Mouse (Mus musculus): Measurements from ENCODE around the gene F10. TPM values are rescaled to one million over a fixed set of nuclear protein-coding genes. Genes with fewer than 3 reads are reported as not detected.

Gene F10
- polyA plus RNA-seq, 1 experiment from 2014 or later, result 1.1 TPM

GRCm38 (mm10) chr8:12996831-12997275 is 40.3 kb upstream of the F10 start:
- Histone ChIP-seq H3K9me3 (ENCODE audit: control insufficient read depth, low read length) (no peaks in the 10 kb centered on the region), H3K9ac (ENCODE audit: low read length) (no peak overlapping the region), H3K36me3 (ENCODE audit: control insufficient read depth, insufficient read depth, low read length) (no peaks in the 10 kb centered on the region; the same call in 1 of the 2 replicates), H3K4me3 (ENCODE audit: low read depth, low read length) (no peak overlapping the region), H3K27me3 (ENCODE audit: control insufficient read depth, insufficient read depth, low read length) (no peaks in the 10 kb centered on the region), H3K4me1 (replicated peaks; ENCODE audit: control insufficient read depth, insufficient read depth) (no peaks in the 10 kb centered on the region), H3K27ac (replicated peaks) (peak overlapping the region; percentile 50), H3K4me2 (replicated peaks; ENCODE audit: low read depth) (no peak overlapping the region)
- 38% methylated on average over 8 of the region's 8 CpGs for whole genome bisulfite sequencing
- no peak for TF ChIP-seq CTCF (IDR thresholded peaks at IDR 0.05; ENCODE audit: low read depth)
- TF ChIP-seq EP300 (optimal IDR thresholded peaks at IDR 0.05), result no peak
- peak; percentile 49; the same call in 1 of the 2 replicates for ATAC-seq (ENCODE audit: low FRiP score, low TSS enrichment)
- DNase-seq (ENCODE audit: low spot score), result no peak

GRCm38 (mm10) chr8:12998331-12998730 is 38.8 kb upstream of the F10 start:
- Histone ChIP-seq H3K27ac (replicated peaks) (no peak overlapping the region), H3K36me3 (ENCODE audit: control insufficient read depth, insufficient read depth, low read length) (no peaks in the 10 kb centered on the region; the same call in 1 of the 2 replicates), H3K4me1 (replicated peaks; ENCODE audit: control insufficient read depth, insufficient read depth) (no peaks in the 10 kb centered on the region), H3K4me3 (ENCODE audit: low read depth, low read length) (no peak overlapping the region), H3K4me2 (replicated peaks; ENCODE audit: low read depth) (no peak overlapping the region), H3K9ac (ENCODE audit: low read length) (no peak overlapping the region), H3K9me3 (ENCODE audit: control insufficient read depth, low read length) (no peaks in the 10 kb centered on the region), H3K27me3 (ENCODE audit: control insufficient read depth, insufficient read depth, low read length) (no peaks in the 10 kb centered on the region)
- DNase-seq (ENCODE audit: low spot score), result no peak
- 62% methylated on average over 8 of the region's 8 CpGs for WGBS
- no peak for ATAC-seq (ENCODE audit: low FRiP score, low TSS enrichment)
- TF ChIP-seq CTCF (IDR thresholded peaks at IDR 0.05; ENCODE audit: low read depth), result no peak
- no peak for TF ChIP-seq EP300 (optimal IDR thresholded peaks at IDR 0.05)

- no peak overlapping the region for H3K4me2 ChIP-seq (replicated peaks; ENCODE audit: low read depth)
- no peak overlapping the region for H3K9ac ChIP-seq (ENCODE audit: low read length)
- no peaks in the 10 kb centered on the region for H3K9me3 ChIP-seq (ENCODE audit: control insufficient read depth, low read length)
- H3K4me1 ChIP-seq (replicated peaks; ENCODE audit: control insufficient read depth, insufficient read depth), result no peaks in the 10 kb centered on the region
- WGBS, result 76% methylated on average over 9 of the region's 9 CpGs
- no peak overlapping the region for H3K27ac ChIP-seq (replicated peaks)
- DNase-seq (ENCODE audit: low spot score), result no peak
- no peak overlapping the region for H3K4me3 ChIP-seq (ENCODE audit: low read depth, low read length)
- H3K36me3 ChIP-seq (ENCODE audit: control insufficient read depth, insufficient read depth, low read length), result no peaks in the 10 kb centered on the region; the same call in 1 of the 2 replicates
- TF ChIP-seq EP300 (optimal IDR thresholded peaks at IDR 0.05) (no peak), CTCF (IDR thresholded peaks at IDR 0.05; ENCODE audit: low read depth) (no peak)
- H3K27me3 ChIP-seq (ENCODE audit: control insufficient read depth, insufficient read depth, low read length), result no peaks in the 10 kb centered on the region
- ATAC-seq (ENCODE audit: low FRiP score, low TSS enrichment), result no peak; the same call in 1 of the 2 replicates
These were observed 37.3 kb upstream of the F10 start for GRCm38 (mm10) chr8:12999793-13000192.

- no peaks in the 10 kb centered on the region for H3K27me3 ChIP-seq (ENCODE audit: control insufficient read depth, insufficient read depth, low read length)
- no peaks in the 10 kb centered on the region for H3K9me3 ChIP-seq (ENCODE audit: control insufficient read depth, low read length)
- no peaks in the 10 kb centered on the region; the same call in 1 of the 2 replicates for H3K36me3 ChIP-seq (ENCODE audit: control insufficient read depth, insufficient read depth, low read length)
- WGBS, result 68% methylated on average over 4 of the region's 4 CpGs
- no peak for DNase-seq (ENCODE audit: low spot score)
- no peak overlapping the region for H3K4me3 ChIP-seq (ENCODE audit: low read depth, low read length)
- no peak overlapping the region for H3K9ac ChIP-seq (ENCODE audit: low read length)
- no peak for TF ChIP-seq CTCF (IDR thresholded peaks at IDR 0.05; ENCODE audit: low read depth)
- TF ChIP-seq EP300 (optimal IDR thresholded peaks at IDR 0.05), result no peak
- ATAC-seq (ENCODE audit: low FRiP score, low TSS enrichment), result no peak
- H3K27ac ChIP-seq (replicated peaks), result no peak overlapping the region
- no peak overlapping the region for H3K4me2 ChIP-seq (replicated peaks; ENCODE audit: low read depth)
- no peaks in the 10 kb centered on the region for H3K4me1 ChIP-seq (replicated peaks; ENCODE audit: control insufficient read depth, insufficient read depth)
These were observed 29.6 kb upstream of the F10 start for GRCm38 (mm10) chr8:13007458-13007857.

- Histone ChIP-seq H3K4me3 (ENCODE audit: low read depth, low read length) (no peak overlapping the region), H3K9ac (ENCODE audit: low read length) (no peak overlapping the region), H3K27me3 (ENCODE audit: control insufficient read depth, insufficient read depth, low read length) (no peaks in the 10 kb centered on the region), H3K9me3 (ENCODE audit: control insufficient read depth, low read length) (no peaks in the 10 kb centered on the region), H3K4me2 (replicated peaks; ENCODE audit: low read depth) (no peak overlapping the region), H3K4me1 (replicated peaks; ENCODE audit: control insufficient read depth, insufficient read depth) (no peaks in the 10 kb centered on the region), H3K27ac (replicated peaks) (no peak overlapping the region), H3K36me3 (ENCODE audit: control insufficient read depth, insufficient read depth, low read length) (peaks cover 5% of the 10 kb centered on the region)
- TF ChIP-seq EP300 (optimal IDR thresholded peaks at IDR 0.05) (no peak), CTCF (IDR thresholded peaks at IDR 0.05; ENCODE audit: low read depth) (peak; percentile 57)
- DNase-seq (ENCODE audit: low spot score) (peak; percentile 30), ATAC-seq (ENCODE audit: low FRiP score, low TSS enrichment) (no peak)
- 64% methylated on average over 4 of the region's 4 CpGs for WGBS
These were observed 26.8 kb upstream of the F10 start for GRCm38 (mm10) chr8:13010313-13010712.

GRCm38 (mm10) chr8:13019560-13019959 is 17.5 kb upstream of the F10 start:
- 42% methylated on average over 4 of the region's 4 CpGs for WGBS
- TF ChIP-seq CTCF (IDR thresholded peaks at IDR 0.05; ENCODE audit: low read depth), result 0 out of 2 replicates have a peak, but pooled peaks have one; percentile 13
- no peak for TF ChIP-seq EP300 (optimal IDR thresholded peaks at IDR 0.05)
- H3K4me1 ChIP-seq (replicated peaks; ENCODE audit: control insufficient read depth, insufficient read depth), result no peaks in the 10 kb centered on the region
- no peak overlapping the region for H3K4me3 ChIP-seq (ENCODE audit: low read depth, low read length)
- H3K4me2 ChIP-seq (replicated peaks; ENCODE audit: low read depth), result no peak overlapping the region
- H3K36me3 ChIP-seq (ENCODE audit: control insufficient read depth, insufficient read depth, low read length), result no peaks in the 10 kb centered on the region
- H3K9ac ChIP-seq (ENCODE audit: low read length), result no peak overlapping the region
- ATAC-seq (ENCODE audit: low FRiP score, low TSS enrichment) (no peak), DNase-seq (ENCODE audit: low spot score) (peak; percentile 71)
- no peaks in the 10 kb centered on the region for H3K27me3 ChIP-seq (ENCODE audit: control insufficient read depth, insufficient read depth, low read length)
- no peaks in the 10 kb centered on the region for H3K9me3 ChIP-seq (ENCODE audit: control insufficient read depth, low read length)
- H3K27ac ChIP-seq (replicated peaks), result no peak overlapping the region

All from stomach, postnatal 0 days (tissue).